Mouse (Mus musculus) midbrain, embryonic 13.5 days (tissue): ENCODE measurements around the gene Slc38a4. TPM values are rescaled to one million over a fixed set of nuclear protein-coding genes. Genes with fewer than 3 reads are reported as not detected.

Experiments used
- ATAC-seq: fragments of 200-750 bp; cut with Nextera tagmentation; 2 replicates; pipeline ENCODE4 v1.8.0; 2017; ENCODE audit warnings: mild to moderate bottlenecking, moderate TSS enrichment, moderate library complexity
- H3K27ac ChIP-seq: fragments of 300-500 bp; sonication (generic); 2 replicates; pipeline ENCODE4 v1.5.1; 2015; ENCODE audit warnings: inconsistent platforms, mild to moderate bottlenecking, moderate library complexity
- H3K27me3 ChIP-seq: fragments of 300-500 bp; sonication (generic); 2 replicates; pipeline ENCODE4 v1.6.1; 2015; ENCODE audit warnings: mild to moderate bottlenecking, inconsistent platforms
- H3K36me3 ChIP-seq: fragments of 300-500 bp; sonication (generic); 2 replicates; pipeline ENCODE4 v1.6.1; 2015; ENCODE audit warnings: mild to moderate bottlenecking, inconsistent platforms
- H3K4me1 ChIP-seq: fragments of 300-500 bp; sonication (generic); replicated peaks from 2 replicates; pipeline ENCODE4 v1.6.1; 2015; ENCODE audit warnings: inconsistent platforms
- H3K4me2 ChIP-seq: fragments of 300-500 bp; sonication (generic); replicated peaks from 2 replicates; pipeline ENCODE4 v1.6.1; 2015; ENCODE audit warnings: moderate library complexity, mild to moderate bottlenecking, inconsistent platforms
- H3K4me3 ChIP-seq: fragments of 300-500 bp; sonication (generic); replicated peaks from 2 replicates; pipeline ENCODE4 v1.5.1; 2015; ENCODE audit warnings: mild to moderate bottlenecking, inconsistent platforms
- H3K9ac ChIP-seq: fragments of 300-500 bp; sonication (generic); replicated peaks from 2 replicates; pipeline ENCODE4 v1.6.1; 2015; ENCODE audit warnings: mild to moderate bottlenecking, inconsistent platforms
- H3K9me3 ChIP-seq: fragments of 300-500 bp; sonication (generic); 2 replicates; pipeline ENCODE4 v1.6.1; 2016; ENCODE audit warnings: mild to moderate bottlenecking, inconsistent platforms
- WGBS: fragments of 180-500 bp; shearing (Covaris S2); methylation state at CpG from one replicate; pipeline ENCODE4 v1.1.7; 2015; 5-methylcytosine and 5-hydroxymethylcytosine counted together
- polyA plus RNA-seq: library from polyadenylated mRNA; unstranded; fragments of >200 nt; fragmentation: Nextera tagmentation; extraction: Ambion mirVana; gene quantifications from 2 replicates; pipeline ENCODE4 v1.2.1, GENCODE M21; 2015

Slc38a4 gene
- polyA plus RNA-seq, 1 experiment from 2014 or later, result 4.0 TPM

- peaks cover 14% of the 10 kb centered on the region; the same call in 1 of the 2 replicates for H3K4me1 ChIP-seq
- 63% methylated on average over 16 of the region's 16 CpGs for WGBS
- peak; percentile 55; the same call in 1 of the 2 replicates for ATAC-seq
These were observed 101.9 kb downstream of the Slc38a4 start for GRCm38 (mm10) chr15:96953938-96954238.

DNA sequence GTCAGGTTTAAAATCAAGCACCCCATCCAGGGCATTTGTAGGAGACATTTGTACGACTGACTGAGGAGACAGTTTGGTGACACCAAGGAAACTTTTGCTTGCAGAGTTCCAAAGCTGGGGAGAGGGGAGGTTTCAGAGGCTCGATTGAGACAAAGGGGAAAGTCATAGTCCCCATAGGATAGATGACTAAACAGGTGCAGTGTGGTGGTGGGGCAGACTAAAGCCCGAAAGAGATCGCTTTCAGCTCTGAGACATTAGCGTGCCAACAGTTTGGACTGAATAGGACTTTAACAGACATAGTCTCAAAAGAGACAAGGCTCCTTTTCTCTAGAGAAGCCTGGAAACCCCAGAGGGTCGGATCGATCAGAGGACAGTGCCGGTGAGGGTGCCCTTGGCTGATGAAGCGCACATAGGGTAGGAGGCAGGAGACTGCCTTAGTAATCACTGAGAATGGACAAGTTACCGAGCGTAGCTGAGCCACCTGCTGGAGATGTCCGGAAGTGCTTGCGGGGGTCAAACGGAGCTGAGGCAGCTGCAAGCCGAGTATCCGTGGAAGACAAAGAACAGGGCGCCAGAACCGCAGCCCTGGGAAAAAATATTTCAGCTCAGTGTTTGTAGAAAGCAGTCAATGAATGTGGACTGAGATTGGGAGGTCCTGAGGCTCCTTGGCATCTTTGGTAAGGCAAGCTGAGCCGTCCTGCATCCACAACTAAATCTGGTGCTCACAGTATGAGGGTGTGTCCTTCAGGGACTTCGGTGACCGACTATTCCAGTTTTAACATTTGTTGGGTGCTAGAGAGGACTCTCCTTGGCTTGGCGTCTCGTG is 102.4 kb downstream of the Slc38a4 start:
- Histone ChIP-seq H3K9ac (peak overlapping the region; percentile 40), H3K36me3 (no peaks in the 10 kb centered on the region), H3K4me1 (peaks cover 14% of the 10 kb centered on the region; the same call in 1 of the 2 replicates), H3K4me2 (peak overlapping the region; percentile 47), H3K27me3 (no peaks in the 10 kb centered on the region), H3K4me3 (peak overlapping the region; percentile 27), H3K9me3 (no peaks in the 10 kb centered on the region), H3K27ac (peak overlapping the region; percentile 51; the same call in 1 of the 2 replicates)
- WGBS, result 27% methylated on average over 23 of the region's 23 CpGs
- peak; percentile 91 for ATAC-seq

More at GRCm38 (mm10) chr15:96953938-96954238, 101.9 kb downstream of the Slc38a4 start:
- H3K36me3 ChIP-seq, result no peaks in the 10 kb centered on the region
- H3K27me3 ChIP-seq, result no peaks in the 10 kb centered on the region
- H3K4me3 ChIP-seq, result peak overlapping the region; percentile 27
- H3K4me2 ChIP-seq, result peak overlapping the region; percentile 47
- peak overlapping the region; percentile 51; the same call in 1 of the 2 replicates for H3K27ac ChIP-seq
- H3K9me3 ChIP-seq, result no peaks in the 10 kb centered on the region
- peak overlapping the region; percentile 40 for H3K9ac ChIP-seq

DNA sequence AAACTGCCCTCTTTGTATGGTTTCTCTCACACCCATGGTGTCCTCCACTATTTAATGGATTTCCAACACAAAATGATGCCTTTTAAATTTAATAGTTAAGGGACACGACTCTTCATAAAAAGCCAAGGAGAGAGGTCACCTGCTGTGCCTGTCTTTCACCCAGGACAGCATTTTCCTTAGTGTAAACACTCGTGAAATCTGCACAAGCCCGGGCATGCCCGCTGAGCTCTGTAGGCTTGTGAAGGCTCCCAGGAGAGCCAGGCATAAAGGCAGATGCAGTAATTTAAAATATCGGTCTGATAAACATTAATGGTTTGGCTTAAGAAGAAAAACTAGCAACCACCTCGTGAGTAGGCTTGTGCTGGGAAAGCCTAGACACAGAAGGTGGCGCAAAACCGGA is 103.3 kb downstream of the Slc38a4 start:
- Histone ChIP-seq H3K9ac (no peak overlapping the region), H3K4me2 (no peak overlapping the region), H3K4me1 (peaks cover 14% of the 10 kb centered on the region; the same call in 1 of the 2 replicates), H3K4me3 (no peak overlapping the region), H3K36me3 (no peaks in the 10 kb centered on the region), H3K9me3 (no peaks in the 10 kb centered on the region), H3K27me3 (no peaks in the 10 kb centered on the region), H3K27ac (no peak overlapping the region)
- no peak for ATAC-seq
- WGBS, result 63% methylated on average over 8 of the region's 8 CpGs

DNA sequence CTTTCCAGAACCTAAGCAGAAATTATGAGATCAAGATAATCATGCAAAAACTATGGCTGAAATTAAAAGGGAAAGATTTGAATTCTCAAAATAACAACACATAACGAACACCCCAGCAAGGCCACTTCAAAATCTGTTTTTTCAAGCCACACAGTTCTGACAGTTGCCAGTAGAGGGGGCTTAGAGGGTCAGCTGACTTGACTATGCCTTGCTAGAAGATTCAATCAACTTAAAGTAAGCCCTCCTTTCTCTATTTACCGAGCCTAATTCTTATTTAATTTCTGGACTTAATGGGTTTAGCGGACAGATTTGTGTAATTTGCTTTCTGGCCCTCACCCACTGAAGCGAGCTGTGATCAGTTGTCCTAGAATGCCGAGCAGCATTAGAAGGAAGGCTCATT is 104.0 kb downstream of the Slc38a4 start:
- no peaks in the 10 kb centered on the region for H3K36me3 ChIP-seq
- no peak overlapping the region for H3K27ac ChIP-seq
- no peak overlapping the region for H3K4me3 ChIP-seq
- ATAC-seq, result 0 out of 2 replicates have a peak, but pooled peaks have one; percentile 19
- H3K4me2 ChIP-seq, result no peak overlapping the region
- 35% methylated on average over 5 of the region's 5 CpGs for WGBS
- peaks cover 14% of the 10 kb centered on the region; the same call in 1 of the 2 replicates for H3K4me1 ChIP-seq
- H3K27me3 ChIP-seq, result no peaks in the 10 kb centered on the region
- no peak overlapping the region for H3K9ac ChIP-seq
- H3K9me3 ChIP-seq, result no peaks in the 10 kb centered on the region

DNA sequence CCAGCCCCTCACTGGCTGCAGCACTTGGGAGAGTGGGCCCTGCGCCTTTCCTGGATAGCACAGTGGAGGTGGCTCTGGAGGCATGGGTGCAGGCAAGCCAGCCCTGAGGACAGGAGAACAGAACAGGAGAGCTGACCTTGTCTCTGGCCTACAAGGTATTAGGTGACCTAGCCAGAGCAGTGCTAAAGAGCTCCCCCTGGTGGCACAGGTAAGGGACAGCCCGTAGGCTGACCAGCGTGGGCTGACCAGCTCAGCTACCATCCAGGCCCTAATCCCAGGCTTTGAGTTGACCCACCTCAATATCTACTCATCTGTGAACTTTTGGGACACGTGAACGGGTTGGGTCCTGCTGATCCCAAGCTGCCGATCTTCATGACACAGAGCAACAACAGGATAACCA is 107.3 kb downstream of the Slc38a4 start:
- Histone ChIP-seq H3K36me3 (no peaks in the 10 kb centered on the region), H3K4me2 (no peak overlapping the region), H3K9me3 (no peaks in the 10 kb centered on the region), H3K27me3 (no peaks in the 10 kb centered on the region), H3K4me3 (no peak overlapping the region), H3K4me1 (peaks cover 8% of the 10 kb centered on the region; the same call in 1 of the 2 replicates), H3K9ac (no peak overlapping the region), H3K27ac (no peak overlapping the region)
- no peak for ATAC-seq
- 69% methylated on average over 6 of the region's 6 CpGs for WGBS

Other genes starting within 250 kb of the Slc38a4 start
- gene Pced1b, start 191.2 kb upstream of the Slc38a4 start, polyA plus RNA-seq, result 4.0 and 4.7 TPM in 2 replicates
- gene Amigo2, start 191.3 kb upstream of the Slc38a4 start, polyA plus RNA-seq, result 8.2 and 9.6 TPM in 2 replicates